Mouse (Mus musculus) neural tube, embryonic 13.5 days (tissue): ENCODE results near the gene Zfp281. TPM values are rescaled to one million over a fixed set of nuclear protein-coding genes. Genes with fewer than 3 reads are reported as not detected.

Experiments used
- ATAC-seq: fragments of 200-750 bp; cut with Nextera tagmentation; 2 replicates; pipeline ENCODE4 v1.8.0; 2017; ENCODE audit warnings: low read depth, mild to moderate bottlenecking, moderate TSS enrichment, moderate library complexity
- H3K27ac ChIP-seq: fragments of 300-500 bp; sonication (generic); replicated peaks from 2 replicates; pipeline ENCODE4 v1.5.1; 2015; ENCODE audit warnings: moderate library complexity, mild to moderate bottlenecking, inconsistent platforms
- H3K27me3 ChIP-seq: fragments of 300-500 bp; sonication (generic); 2 replicates; pipeline ENCODE4 v1.6.1; 2015; ENCODE audit warnings: mild to moderate bottlenecking, inconsistent platforms
- H3K36me3 ChIP-seq: fragments of 300-500 bp; sonication (generic); 2 replicates; pipeline ENCODE4 v1.6.1; 2015; ENCODE audit warnings: mild to moderate bottlenecking, inconsistent platforms
- H3K4me1 ChIP-seq: fragments of 300-500 bp; sonication (generic); replicated peaks from 2 replicates; pipeline ENCODE4 v1.6.1; 2015; ENCODE audit warnings: inconsistent platforms
- H3K4me2 ChIP-seq: fragments of 300-500 bp; sonication (generic); 2 replicates; pipeline ENCODE4 v1.6.1; 2015; ENCODE audit warnings: inconsistent platforms, mild to moderate bottlenecking, moderate library complexity
- H3K4me3 ChIP-seq: fragments of 300-500 bp; sonication (generic); 2 replicates; pipeline ENCODE4 v1.5.1; 2015; ENCODE audit warnings: mild to moderate bottlenecking, inconsistent platforms
- H3K9ac ChIP-seq: fragments of 300-500 bp; sonication (generic); 2 replicates; pipeline ENCODE4 v1.6.1; 2015; ENCODE audit warnings: moderate library complexity, mild to moderate bottlenecking, inconsistent platforms
- H3K9me3 ChIP-seq: fragments of 300-500 bp; sonication (generic); 2 replicates; pipeline ENCODE4 v1.6.1; 2016; ENCODE audit warnings: inconsistent platforms
- WGBS: fragments of 180-500 bp; shearing (Covaris S2); methylation state at CpG from one replicate; pipeline ENCODE4 v1.1.7; 2015; 5-methylcytosine and 5-hydroxymethylcytosine counted together
- polyA plus RNA-seq: library from polyadenylated mRNA; unstranded; fragments of >200 nt; fragmentation: Nextera tagmentation; extraction: Ambion mirVana; gene quantifications from 2 replicates; pipeline ENCODE4 v1.2.1, GENCODE M21; 2015

Gene Zfp281
- polyA plus RNA-seq, 1 experiment from 2014 or later: 26.3 TPM

GRCm38 (mm10) chr1:136677847-136678325 lies 53.2 kb downstream of the Zfp281 start:
- WGBS: 83% methylated on average over 3 of the region's 3 CpGs
- Histone ChIP-seq H3K4me3 (no peak overlapping the region), H3K36me3 (no peaks in the 10 kb centered on the region), H3K9ac (no peak overlapping the region), H3K27ac (no peak overlapping the region), H3K4me2 (no peak overlapping the region), H3K27me3 (no peaks in the 10 kb centered on the region), H3K9me3 (no peaks in the 10 kb centered on the region), H3K4me1 (peaks cover 11% of the 10 kb centered on the region)
- ATAC-seq: no peak

DNA sequence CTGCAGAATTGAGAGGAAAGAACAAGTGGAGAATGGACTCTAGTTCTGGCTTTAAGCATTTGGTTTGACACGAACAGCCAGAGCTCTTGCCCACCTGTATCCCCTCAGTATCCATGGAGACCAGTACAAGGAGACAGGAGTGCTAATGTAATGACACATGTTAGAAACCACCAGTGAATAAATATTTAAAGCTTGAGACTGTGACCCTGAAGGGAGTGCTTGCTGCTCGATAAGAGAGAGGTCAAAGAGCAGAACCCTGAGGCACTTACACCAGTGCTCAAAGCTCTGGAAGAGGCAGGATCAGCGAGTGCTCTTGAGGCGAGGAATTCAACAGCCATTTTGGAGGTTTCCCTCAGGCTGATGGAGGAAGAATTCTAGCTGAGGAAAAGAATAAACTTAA lies 54.1 kb downstream of the Zfp281 start:
- Histone ChIP-seq H3K36me3 (no peaks in the 10 kb centered on the region), H3K4me1 (peaks cover 11% of the 10 kb centered on the region), H3K9ac (no peak overlapping the region), H3K9me3 (no peaks in the 10 kb centered on the region), H3K27ac (no peak overlapping the region), H3K4me2 (no peak overlapping the region), H3K4me3 (no peak overlapping the region), H3K27me3 (no peaks in the 10 kb centered on the region)
- WGBS: 49% methylated on average over 4 of the region's 4 CpGs
- no peak for ATAC-seq

Other genes with a start within 250 kb of the Zfp281 start
- 16.6 and 17.8 TPM in 2 replicates for gene Ddx59, start 209.6 kb upstream of the Zfp281 start, polyA plus RNA-seq
- gene Kif14, start 158.6 kb upstream of the Zfp281 start, polyA plus RNA-seq: 0.68 and 1.2 TPM in 2 replicates